26 mouse cellular contexts compared by ENCODE assay signal in genomic region chr6:99146400-99146905, GRCm38 (mm10).
DNase-seq lines count a peak whose midpoint lies in the region; ATAC-seq and TF ChIP-seq lines count a peak whose summit lies in the region.
"Had no signal": no experiment of that assay in that cellular context is flagged by ENCODE, and none has a peak within 500 bp of the region (broad histone marks: within the 10 kb centered on the region; RNA-seq: fewer than 3 reads in every experiment).

No protein-coding gene starts in this region.

- no peak overlapping the region for H3K4me3 ChIP-seq in limb, embryonic 13.5 days
- H3K4me3 ChIP-seq in limb, embryonic 10.5 days: no peak overlapping the region
- H3K4me3 ChIP-seq in C2C12 (ENCODE audit: insufficient read depth, poor library complexity, severe bottlenecking): no peak overlapping the region
- no peak overlapping the region for H3K4me3 ChIP-seq in embryonic facial prominence, embryonic 12.5 days
- no peak overlapping the region for H3K4me3 ChIP-seq in limb, embryonic 14.5 days (replicated peaks; ENCODE audit: low read length)
- H3K4me3 ChIP-seq in neural tube, embryonic 15.5 days (replicated peaks): no peak overlapping the region
- H3K4me3 ChIP-seq: erythroblast, embryonic 14.5 days; forebrain, embryonic 12.5 days; forebrain, embryonic 15.5 days; heart, adult 2 months; heart, embryonic 10.5 days; heart, embryonic 13.5 days; hindbrain, embryonic 12.5 days; hindbrain, embryonic 15.5 days had no signal

- WGBS in limb, embryonic 13.5 days: 29% methylated on average over 7 of the region's 7 CpGs
- 90% methylated on average over 7 of the region's 7 CpGs for WGBS in limb, embryonic 10.5 days
- 25% methylated on average over 7 of the region's 7 CpGs for WGBS in embryonic facial prominence, embryonic 12.5 days
- WGBS in limb, embryonic 14.5 days: 38% methylated on average over 7 of the region's 7 CpGs
- 90% methylated on average over 7 of the region's 7 CpGs for WGBS in neural tube, embryonic 15.5 days

- H3K4me2 ChIP-seq in limb, embryonic 13.5 days (replicated peaks): no peak overlapping the region
- no peak overlapping the region for H3K4me2 ChIP-seq in embryonic facial prominence, embryonic 12.5 days (replicated peaks)
- H3K4me2 ChIP-seq in limb, embryonic 14.5 days (replicated peaks; ENCODE audit: low read depth, low read length, severe bottlenecking): no peak overlapping the region
- no peak overlapping the region for H3K4me2 ChIP-seq in neural tube, embryonic 15.5 days
- H3K4me2 ChIP-seq: forebrain, embryonic 12.5 days; forebrain, embryonic 15.5 days; heart, embryonic 13.5 days; hindbrain, embryonic 12.5 days; hindbrain, embryonic 15.5 days had no signal

- peak overlapping the region; percentile 69; the same call in 1 of the 2 replicates for H3K27ac ChIP-seq in limb, embryonic 13.5 days
- H3K27ac ChIP-seq in limb, embryonic 10.5 days: no peak overlapping the region
- no peak overlapping the region for H3K27ac ChIP-seq in embryonic facial prominence, embryonic 12.5 days
- no peak overlapping the region; the same call in 1 of the 2 replicates for H3K27ac ChIP-seq in limb, embryonic 14.5 days (replicated peaks; ENCODE audit: low read depth, low read length)
- no peak overlapping the region for H3K27ac ChIP-seq in neural tube, embryonic 15.5 days (replicated peaks)
- H3K27ac ChIP-seq: forebrain, embryonic 12.5 days; forebrain, embryonic 15.5 days; heart, adult 2 months; heart, embryonic 10.5 days; heart, embryonic 13.5 days; hindbrain, embryonic 12.5 days; hindbrain, embryonic 15.5 days had no signal

- H3K36me3 ChIP-seq in limb, embryonic 13.5 days: no peaks in the 10 kb centered on the region; the same call in 1 of the 2 replicates
- no peaks in the 10 kb centered on the region for H3K36me3 ChIP-seq in limb, embryonic 10.5 days
- H3K36me3 ChIP-seq in C2C12 (ENCODE audit: control insufficient read depth, insufficient read depth): no peaks in the 10 kb centered on the region
- H3K36me3 ChIP-seq in embryonic facial prominence, embryonic 12.5 days: no peaks in the 10 kb centered on the region
- H3K36me3 ChIP-seq in limb, embryonic 14.5 days (ENCODE audit: control insufficient read depth, insufficient read depth, low read length): no peaks in the 10 kb centered on the region
- H3K36me3 ChIP-seq in neural tube, embryonic 15.5 days: no peaks in the 10 kb centered on the region
- H3K36me3 ChIP-seq: forebrain, embryonic 12.5 days; forebrain, embryonic 15.5 days; heart, embryonic 13.5 days; hindbrain, embryonic 12.5 days; hindbrain, embryonic 15.5 days had no signal

- H3K9ac ChIP-seq in limb, embryonic 13.5 days: no peak overlapping the region
- no peak overlapping the region for H3K9ac ChIP-seq in embryonic facial prominence, embryonic 12.5 days
- H3K9ac ChIP-seq in limb, embryonic 14.5 days (ENCODE audit: low read depth, low read length, severe bottlenecking): no peak overlapping the region
- H3K9ac ChIP-seq in neural tube, embryonic 15.5 days (replicated peaks): no peak overlapping the region
- H3K9ac ChIP-seq: forebrain, embryonic 12.5 days; forebrain, embryonic 15.5 days; heart, embryonic 13.5 days; hindbrain, embryonic 12.5 days; hindbrain, embryonic 15.5 days had no signal

- no peaks in the 10 kb centered on the region for H3K79me3 ChIP-seq in C2C12 (ENCODE audit: low read depth)

- peak; percentile 77 for ATAC-seq in limb, embryonic 13.5 days (ENCODE audit: low FRiP score, low read depth)
- peak; percentile 35; the same call in 1 of the 2 replicates for ATAC-seq in embryonic facial prominence, embryonic 12.5 days (ENCODE audit: insufficient number of reproducible peaks, insufficient read depth, low FRiP score, low TSS enrichment)
- ATAC-seq in limb, embryonic 14.5 days (ENCODE audit: low FRiP score, low read depth): peak; percentile 58; the same call in 1 of the 2 replicates
- no peak for ATAC-seq in neural tube, embryonic 15.5 days (ENCODE audit: low FRiP score)
- ATAC-seq: forebrain, embryonic 15.5 days; intestine, postnatal 0 days had no signal

- no peak for TF ChIP-seq POLR2A in limb, embryonic 14.5 days (IDR thresholded peaks at IDR 0.05; ENCODE audit: borderline replicate concordance, extremely low read depth, insufficient read depth, insufficient read length)

- no peaks in the 10 kb centered on the region for H3K79me2 ChIP-seq in C2C12 (ENCODE audit: control insufficient read depth, insufficient read depth)

- DNase-seq in limb, embryonic 10.5 days (ENCODE audit: low spot score): no peak
- DNase-seq in limb, embryonic 14.5 days (ENCODE audit: low spot score): peak; percentile 56
- no peak for DNase-seq in embryo, embryonic 10.5 days (ENCODE audit: low spot score)
- no peak for DNase-seq in lung, postnatal 25 days (ENCODE audit: low spot score)
- DNase-seq: adrenal gland, adult 2 months; adrenal gland, postnatal 25 days; cerebellum, adult 11-12 months; cerebellum, adult 8-10 months; cerebellum, postnatal 10 days; cerebellum, postnatal 36 days; gastrocnemius, postnatal 10 days; gastrocnemius, postnatal 36 days; heart, adult 2 months; heart, postnatal 14 days had no signal

- H3K27me3 ChIP-seq in limb, embryonic 13.5 days: no peaks in the 10 kb centered on the region
- no peaks in the 10 kb centered on the region for H3K27me3 ChIP-seq in limb, embryonic 10.5 days (ENCODE audit: low read depth, poor library complexity, severe bottlenecking)
- H3K27me3 ChIP-seq in C2C12 (ENCODE audit: control insufficient read depth, insufficient read depth, insufficient read length): no peaks in the 10 kb centered on the region
- 0 out of 2 replicates have a peak, but pooled peaks cover 6% of the 10 kb centered on the region for H3K27me3 ChIP-seq in embryonic facial prominence, embryonic 12.5 days
- no peaks in the 10 kb centered on the region for H3K27me3 ChIP-seq in limb, embryonic 14.5 days (ENCODE audit: control insufficient read depth, insufficient read depth, low read length)
- no peaks in the 10 kb centered on the region for H3K27me3 ChIP-seq in neural tube, embryonic 15.5 days (replicated peaks)
- H3K27me3 ChIP-seq: forebrain, embryonic 12.5 days; forebrain, embryonic 15.5 days; heart, embryonic 13.5 days; hindbrain, embryonic 12.5 days; hindbrain, embryonic 15.5 days had no signal

- H3K4me1 ChIP-seq in limb, embryonic 13.5 days: peaks cover 35% of the 10 kb centered on the region
- H3K4me1 ChIP-seq in limb, embryonic 10.5 days: 0 out of 2 replicates have a peak, but pooled peaks cover 3% of the 10 kb centered on the region
- peaks cover 8% of the 10 kb centered on the region; the same call in 1 of the 2 replicates for H3K4me1 ChIP-seq in embryonic facial prominence, embryonic 12.5 days
- peaks cover 16% of the 10 kb centered on the region for H3K4me1 ChIP-seq in limb, embryonic 14.5 days (ENCODE audit: control insufficient read depth, insufficient read depth, low read length)
- peaks cover 3% of the 10 kb centered on the region; the same call in 1 of the 2 replicates for H3K4me1 ChIP-seq in neural tube, embryonic 15.5 days
- H3K4me1 ChIP-seq: hindbrain, embryonic 12.5 days; hindbrain, embryonic 15.5 days had no signal

- H3K9me3 ChIP-seq in limb, embryonic 13.5 days: no peaks in the 10 kb centered on the region
- H3K9me3 ChIP-seq in limb, embryonic 10.5 days (replicated peaks): no peaks in the 10 kb centered on the region
- no peaks in the 10 kb centered on the region for H3K9me3 ChIP-seq in embryonic facial prominence, embryonic 12.5 days
- H3K9me3 ChIP-seq in limb, embryonic 14.5 days (ENCODE audit: control insufficient read depth, low read length): no peaks in the 10 kb centered on the region
- H3K9me3 ChIP-seq in neural tube, embryonic 15.5 days (replicated peaks): no peaks in the 10 kb centered on the region
- H3K9me3 ChIP-seq: forebrain, embryonic 12.5 days; forebrain, embryonic 15.5 days; heart, embryonic 10.5 days; heart, embryonic 13.5 days; hindbrain, embryonic 12.5 days; hindbrain, embryonic 15.5 days had no signal

- no peak overlapping the region for H3ac ChIP-seq in C2C12 (ENCODE audit: control insufficient read depth, insufficient read length, low read depth)

- TF ChIP-seq CTCF in C2C12 (IDR thresholded peaks at IDR 0.05; ENCODE audit: control insufficient read depth, insufficient read depth, insufficient read length): no peak

TF ChIP-seq in C2C12, 6 proteins besides CTCF, POLR2A, EP300 and RAD21:
- TF ChIP-seq CEBPB (IDR thresholded peaks at IDR 0.05; ENCODE audit: low read depth) (peak; percentile 16), MYOG (IDR thresholded peaks at IDR 0.05; ENCODE audit: control insufficient read depth, extremely low read depth, insufficient read length) (no peak)
